12 mouse cellular contexts compared by ENCODE assay signal in genomic region chr11:117027681-117028080, GRCm38 (mm10).
DNase-seq lines count a peak whose midpoint lies in the region; ATAC-seq and TF ChIP-seq lines count a peak whose summit lies in the region.
"Had no signal": no experiment of that assay in that cellular context is flagged by ENCODE, and none has a peak within 500 bp of the region (broad histone marks: within the 10 kb centered on the region; RNA-seq: fewer than 3 reads in every experiment).

No protein-coding gene starts in this region.

- 0 out of 2 replicates have a peak, but pooled peaks have one; percentile 6 for TF ChIP-seq EP300 in liver, embryonic 14.5 days (IDR thresholded peaks at IDR 0.05; ENCODE audit: low read depth)

- no peak for ATAC-seq in hindbrain, embryonic 11.5 days (ENCODE audit: low FRiP score)
- ATAC-seq in hindbrain, embryonic 16.5 days = no peak
- ATAC-seq in liver, embryonic 14.5 days (ENCODE audit: insufficient read depth) = peak; percentile 86

- TF ChIP-seq POLR2A in cortical plate, adult 2 months (IDR thresholded peaks at IDR 0.05; ENCODE audit: extremely low read depth, insufficient read depth, low read length) = no peak

- no peak overlapping the region for H3K9ac ChIP-seq in hindbrain, embryonic 11.5 days (ENCODE audit: low read depth, low read length)
- H3K9ac ChIP-seq in hindbrain, embryonic 16.5 days (ENCODE audit: low read depth, low read length) = no peak overlapping the region
- 0 out of 2 replicates have a peak overlapping the region, but pooled peaks have one; percentile 16 for H3K9ac ChIP-seq in liver, embryonic 14.5 days (replicated peaks)
- H3K9ac ChIP-seq: heart, embryonic 13.5 days; kidney, embryonic 15.5 days; limb, embryonic 12.5 days; neural tube, embryonic 12.5 days had no signal

- no peak for TF ChIP-seq CTCF in E14TG2a.4 (conservative IDR thresholded peaks at IDR 0.05; ENCODE audit: low read length)
- TF ChIP-seq CTCF in cortical plate, adult 2 months (IDR thresholded peaks at IDR 0.05; ENCODE audit: extremely low read depth, insufficient read depth, low read length) = no peak
- no peak for TF ChIP-seq CTCF in liver, embryonic 14.5 days (IDR thresholded peaks at IDR 0.05; ENCODE audit: low read depth)

- no peaks in the 10 kb centered on the region for H3K36me3 ChIP-seq in hindbrain, embryonic 11.5 days (ENCODE audit: control insufficient read depth, insufficient read depth, low read length)
- no peaks in the 10 kb centered on the region for H3K36me3 ChIP-seq in hindbrain, embryonic 16.5 days (ENCODE audit: control insufficient read depth, insufficient read depth, low read length)
- no peaks in the 10 kb centered on the region for H3K36me3 ChIP-seq in E14TG2a.4 (ENCODE audit: insufficient read depth, low read length)
- no peaks in the 10 kb centered on the region for H3K36me3 ChIP-seq in liver, embryonic 14.5 days (replicated peaks; ENCODE audit: control insufficient read depth, insufficient read depth, low read depth)
- H3K36me3 ChIP-seq: heart, embryonic 13.5 days; kidney, embryonic 15.5 days; limb, embryonic 12.5 days; neural tube, embryonic 12.5 days had no signal

- no peak overlapping the region for H3K4me3 ChIP-seq in hindbrain, embryonic 11.5 days (ENCODE audit: low read depth, low read length)
- H3K4me3 ChIP-seq in hindbrain, embryonic 16.5 days (ENCODE audit: low read length) = no peak overlapping the region
- peak overlapping the region; percentile 69 for H3K4me3 ChIP-seq in E14TG2a.4 (replicated peaks; ENCODE audit: low read length)
- H3K4me3 ChIP-seq in cortical plate, adult 2 months (ENCODE audit: insufficient read depth, low read length) = no peak overlapping the region
- H3K4me3 ChIP-seq in liver, embryonic 14.5 days (ENCODE audit: insufficient read depth in 1 of 2, low read depth in 2 of 2, low read length in 2 of 2) = no peak overlapping the region
- H3K4me3 ChIP-seq: heart, embryonic 13.5 days; kidney, embryonic 15.5 days; limb, embryonic 12.5 days; neural tube, embryonic 12.5 days had no signal

- no peaks in the 10 kb centered on the region for H3K9me3 ChIP-seq in hindbrain, embryonic 11.5 days (ENCODE audit: control insufficient read depth, low read length)
- no peaks in the 10 kb centered on the region for H3K9me3 ChIP-seq in hindbrain, embryonic 16.5 days (ENCODE audit: control insufficient read depth, low read length)
- no peaks in the 10 kb centered on the region for H3K9me3 ChIP-seq in E14TG2a.4 (ENCODE audit: low read length)
- peaks cover 3% of the 10 kb centered on the region for H3K9me3 ChIP-seq in liver, embryonic 14.5 days (ENCODE audit: control insufficient read depth, low read length)
- H3K9me3 ChIP-seq: neural tube, embryonic 12.5 days had no signal

- WGBS in hindbrain, embryonic 11.5 days = 48% methylated on average over 10 of the region's 10 CpGs
- 53% methylated on average over 10 of the region's 10 CpGs for WGBS in hindbrain, embryonic 16.5 days
- WGBS in liver, embryonic 14.5 days (ENCODE audit: insufficient replicate concordance) = 17% methylated on average over 10 of the region's 10 CpGs

- peaks cover 9% of the 10 kb centered on the region for H3K4me1 ChIP-seq in hindbrain, embryonic 11.5 days (replicated peaks; ENCODE audit: control insufficient read depth, insufficient read depth, low read length)
- H3K4me1 ChIP-seq in hindbrain, embryonic 16.5 days (ENCODE audit: control insufficient read depth, insufficient read depth, low read depth, low read length) = peaks cover 29% of the 10 kb centered on the region
- peaks cover 51% of the 10 kb centered on the region for H3K4me1 ChIP-seq in E14TG2a.4 (replicated peaks; ENCODE audit: low read depth, low read length)
- peaks cover 20% of the 10 kb centered on the region for H3K4me1 ChIP-seq in cortical plate, adult 2 months (ENCODE audit: control insufficient read depth, insufficient read depth, low read length)
- peaks cover 28 to 48% of the 10 kb centered on the region in 2 experiments for H3K4me1 ChIP-seq in liver, embryonic 14.5 days (replicated peaks; ENCODE audit: control insufficient read depth in 2 of 2, insufficient read depth in 2 of 2, low read length in 1 of 2)

- 0 out of 2 replicates have a peak overlapping the region, but pooled peaks have one; percentile 72 for H3K27ac ChIP-seq in hindbrain, embryonic 11.5 days (ENCODE audit: low read depth, low read length)
- no peak overlapping the region for H3K27ac ChIP-seq in hindbrain, embryonic 16.5 days (ENCODE audit: low read depth, low read length)
- H3K27ac ChIP-seq in cortical plate, adult 2 months (ENCODE audit: insufficient read depth, low read length) = 0 out of 2 replicates have a peak overlapping the region, but pooled peaks have one; percentile 45
- H3K27ac ChIP-seq in liver, embryonic 14.5 days = peak overlapping the region; percentile 37; the same call in 1 of the 2 replicates
- H3K27ac ChIP-seq: heart, embryonic 13.5 days; kidney, embryonic 15.5 days; limb, embryonic 12.5 days had no signal

- H3K4me2 ChIP-seq in hindbrain, embryonic 11.5 days (replicated peaks; ENCODE audit: low read depth, low read length) = no peak overlapping the region
- H3K4me2 ChIP-seq in hindbrain, embryonic 16.5 days (ENCODE audit: low read length) = no peak overlapping the region
- peak overlapping the region; percentile 30 for H3K4me2 ChIP-seq in liver, embryonic 14.5 days (ENCODE audit: low read depth)
- H3K4me2 ChIP-seq: heart, embryonic 13.5 days; kidney, embryonic 15.5 days; limb, embryonic 12.5 days; neural tube, embryonic 12.5 days had no signal

- no peak for DNase-seq in hindbrain, embryonic 11.5 days (ENCODE audit: low spot score)
- peak; percentile 77 to 86 (median 83) for DNase-seq in liver, embryonic 14.5 days (ENCODE audit: low read depth in 3 of 3, low spot score in 3 of 3)
- no peak for DNase-seq in lung, postnatal 10 days
- no peak for DNase-seq in T-cell, adult 2 months (ENCODE audit: low spot score)
- DNase-seq in cerebellum, adult 9-10 months = no peak

- H3K27me3 ChIP-seq in hindbrain, embryonic 11.5 days (ENCODE audit: control insufficient read depth, insufficient read depth, low read length) = no peaks in the 10 kb centered on the region
- no peaks in the 10 kb centered on the region for H3K27me3 ChIP-seq in hindbrain, embryonic 16.5 days (replicated peaks; ENCODE audit: control insufficient read depth, insufficient read depth, low read length)
- peaks cover 34% of the 10 kb centered on the region for H3K27me3 ChIP-seq in E14TG2a.4 (ENCODE audit: insufficient read depth, low read length)
- no peaks in the 10 kb centered on the region for H3K27me3 ChIP-seq in liver, embryonic 14.5 days (ENCODE audit: control insufficient read depth, insufficient read depth, low read length)
- H3K27me3 ChIP-seq: neural tube, embryonic 12.5 days had no signal

Comparison
In these comparisons a context has a peak if more than half of its experiments do, and no peak if none do; other contexts are left out.
1. DNase-seq: peak in liver, embryonic 14.5 days (3 of 3); none in hindbrain, embryonic 11.5 days (single experiment), lung, postnatal 10 days (single experiment), T-cell, adult 2 months (single experiment) and cerebellum, adult 9-10 months (single experiment).